Mouse (Mus musculus) E14TG2a.4 (cell line): ENCODE data around the gene Plekhg1.

Source experiments
- CTCF ChIP-seq: conservative IDR thresholded peaks from 2 replicates; pipeline ENCODE4 v1.5.1; 2014; ENCODE audit warnings: low read length
- POU5F1 ChIP-seq: IDR thresholded peaks from 2 replicates; pipeline ENCODE4 v1.6.1; 2014; ENCODE audit warnings: low read length, borderline replicate concordance

- no peak for TF ChIP-seq CTCF
- TF ChIP-seq POU5F1: no peak
These were observed 94.5 kb downstream of the Plekhg1 start for GRCm38 (mm10) chr10:3834678-3835077.
